Mouse (Mus musculus) cortical plate, adult 2 months (tissue): Measurements from ENCODE around the gene Wdr66.

ENCODE experiments used
- CTCF ChIP-seq: fragments of 200-500 bp; IDR thresholded peaks from 2 replicates; pipeline ENCODE4 v1.5.1; 2011; ENCODE audit warnings: mild to moderate bottlenecking, control low read depth, low read length; ENCODE audit not compliant: insufficient read depth; ENCODE audit errors: extremely low read depth
- POLR2A ChIP-seq: fragments of 200-500 bp; IDR thresholded peaks from 2 replicates; pipeline ENCODE4 v1.6.1; 2011; ENCODE audit warnings: mild to moderate bottlenecking, low read length, control low read depth; ENCODE audit not compliant: insufficient read depth; ENCODE audit errors: extremely low read depth

GRCm38 (mm10) chr5:123228524-123228922 lies 23.4 kb upstream of the Wdr66 start:
- TF ChIP-seq CTCF, result no peak
- no peak for TF ChIP-seq POLR2A
